Mouse (Mus musculus) kidney, adult 11 months (tissue): ENCODE measurements at regions not wholly inside any gene's neighbourhood (a gene's known extent, or its start where the extent isn't known, plus 50 kb on each side); places are given as distances from the start of the nearest gene placed in this dataset.

ENCODE experiments used
- DNase-seq: peaks from one replicate; pipeline ENCODE4 v3.0.0; 2022

GRCm38 (mm10) chr4:26637859-26638258, 291.2 kb upstream of the Manea start:
- DNase-seq, result no peak

GRCm38 (mm10) chr4:26630553-26631206, 284.0 kb upstream of the Manea start:
- no peak for DNase-seq

- no peak for DNase-seq
Measured at GRCm38 (mm10) chr4:26629710-26630109, 283.0 kb upstream of the Manea start.

- DNase-seq, result no peak
Measured at GRCm38 (mm10) chr4:26627744-26628143, 281.1 kb upstream of the Manea start.

- no peak for DNase-seq
Measured at GRCm38 (mm10) chr4:26589081-26589869, 242.6 kb upstream of the Manea start.

GRCm38 (mm10) chr4:26555690-26556089, 209.0 kb upstream of the Manea start:
- DNase-seq, result no peak

GRCm38 (mm10) chr4:26543833-26544232, 197.1 kb upstream of the Manea start:
- no peak for DNase-seq

- DNase-seq, result no peak
Measured at GRCm38 (mm10) chr4:26542511-26542910, 195.8 kb upstream of the Manea start.

GRCm38 (mm10) chr4:26508004-26508403, 161.3 kb upstream of the Manea start:
- DNase-seq, result no peak

GRCm38 (mm10) chr4:26494262-26494661, 147.6 kb upstream of the Manea start:
- DNase-seq, result no peak

GRCm38 (mm10) chr4:26474913-26475312, 128.2 kb upstream of the Manea start:
- no peak for DNase-seq

- DNase-seq, result peak; percentile 5
Measured at GRCm38 (mm10) chr4:26441533-26441932, 94.8 kb upstream of the Manea start.

- DNase-seq, result no peak
Measured at GRCm38 (mm10) chr4:26422084-26422483, 75.4 kb upstream of the Manea start.

GRCm38 (mm10) chr4:26404266-26404665, 57.6 kb upstream of the Manea start:
- DNase-seq, result no peak

- DNase-seq, result no peak
Measured at GRCm38 (mm10) chr4:26402213-26402612, 55.5 kb upstream of the Manea start.
